Mouse (Mus musculus): ENCODE results near the gene Cep170. TPM values are rescaled to one million over a fixed set of nuclear protein-coding genes. Genes with fewer than 3 reads are reported as not detected.
A peak's percentile ranks its signal among the peaks of the same experiment; 100 is the strongest.
"Not testable (repeated sequence)": the region's sequence is repeated elsewhere in the genome, so short reads cannot be mapped to it uniquely, and the experiment has no call there.

Gene Cep170
- total RNA-seq (2021): 10 to 100 TPM; 14.5 to 16.2 TPM
- long read RNA-seq, experiment 1, partial matches to known transcripts: 1 of 3 reads
- long read RNA-seq, experiment 1, other reads (novel, unspliced or antisense): 0 of 3 reads
- long read RNA-seq, experiment 2, partial matches to known transcripts: 1 of 1 reads
- long read RNA-seq, experiment 2, other reads (novel, unspliced or antisense): 0 of 1 reads

DNA sequence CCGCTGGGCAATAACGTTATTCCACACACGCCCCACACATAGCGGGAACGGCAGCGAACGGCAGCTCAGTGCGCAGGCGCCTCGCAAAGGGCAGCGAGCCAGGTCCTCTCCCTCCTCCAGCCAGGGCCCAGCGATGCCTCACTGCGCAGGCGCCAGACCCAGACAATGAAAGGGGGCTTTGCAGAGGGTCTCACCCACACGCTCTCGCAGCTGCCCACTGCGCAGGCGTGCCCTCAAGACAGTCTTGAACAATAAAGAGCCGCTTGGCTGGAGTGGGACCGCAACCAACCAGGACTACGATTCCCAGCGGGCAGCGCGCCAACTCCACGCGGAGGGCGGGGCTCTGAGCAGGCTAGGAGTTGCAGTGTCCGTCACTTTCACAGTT lies at the start of gene Cep170:
Cep170 (minus strand) TSS at position 32 of the 385 bp plus-strand sequence.
- peak within 1 kb of the TSS; percentile 87 for H3K4me3 ChIP-seq
- H3K27ac ChIP-seq: peak within 1 kb of the TSS; percentile 99
- peak; percentile 98 for DNase-seq
- intact Hi-C loops (cut with DNase I): no loop called here
- TF ChIP-seq CTCF (IDR thresholded peaks at IDR 0.05): no peak

DNA sequence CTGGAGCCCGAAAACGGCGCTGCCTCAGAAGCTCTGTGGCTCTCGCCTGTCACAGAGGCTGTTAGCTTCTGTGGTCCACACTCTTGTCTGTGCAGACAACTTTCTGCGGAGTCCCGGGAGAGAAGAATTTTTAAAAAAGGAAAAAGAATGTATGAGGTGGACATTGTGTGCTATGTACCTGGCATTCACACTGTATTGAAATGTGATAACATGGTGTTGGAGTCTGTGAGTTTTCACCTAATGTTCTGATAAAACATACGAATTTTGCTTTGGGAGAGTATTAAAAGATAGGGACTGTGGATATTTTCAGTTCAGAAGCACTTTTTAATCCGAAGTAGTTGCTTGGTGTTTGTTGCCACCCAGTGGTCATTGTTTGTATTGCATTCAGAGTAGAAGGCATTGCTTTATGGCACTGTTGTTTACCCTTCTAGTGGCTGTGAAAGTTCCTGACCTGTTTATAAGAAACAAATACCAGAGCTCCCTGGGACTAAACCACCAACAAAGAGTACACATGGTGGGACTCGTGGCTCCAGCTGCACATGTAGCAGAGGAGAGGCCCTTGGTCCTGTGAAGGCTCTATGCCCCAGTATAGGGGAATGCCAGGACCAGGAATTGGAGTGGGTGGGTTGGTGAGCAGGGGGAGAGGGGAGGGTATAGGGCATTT lies 48.2 kb upstream of the Cep170 start:
- intact Hi-C loops (cut with DNase I): loop anchor here (1.0 to 5.0 kb wide), 3 partner anchors 150 to 925 kb away; no protein-coding TSS in a partner anchor

DNA sequence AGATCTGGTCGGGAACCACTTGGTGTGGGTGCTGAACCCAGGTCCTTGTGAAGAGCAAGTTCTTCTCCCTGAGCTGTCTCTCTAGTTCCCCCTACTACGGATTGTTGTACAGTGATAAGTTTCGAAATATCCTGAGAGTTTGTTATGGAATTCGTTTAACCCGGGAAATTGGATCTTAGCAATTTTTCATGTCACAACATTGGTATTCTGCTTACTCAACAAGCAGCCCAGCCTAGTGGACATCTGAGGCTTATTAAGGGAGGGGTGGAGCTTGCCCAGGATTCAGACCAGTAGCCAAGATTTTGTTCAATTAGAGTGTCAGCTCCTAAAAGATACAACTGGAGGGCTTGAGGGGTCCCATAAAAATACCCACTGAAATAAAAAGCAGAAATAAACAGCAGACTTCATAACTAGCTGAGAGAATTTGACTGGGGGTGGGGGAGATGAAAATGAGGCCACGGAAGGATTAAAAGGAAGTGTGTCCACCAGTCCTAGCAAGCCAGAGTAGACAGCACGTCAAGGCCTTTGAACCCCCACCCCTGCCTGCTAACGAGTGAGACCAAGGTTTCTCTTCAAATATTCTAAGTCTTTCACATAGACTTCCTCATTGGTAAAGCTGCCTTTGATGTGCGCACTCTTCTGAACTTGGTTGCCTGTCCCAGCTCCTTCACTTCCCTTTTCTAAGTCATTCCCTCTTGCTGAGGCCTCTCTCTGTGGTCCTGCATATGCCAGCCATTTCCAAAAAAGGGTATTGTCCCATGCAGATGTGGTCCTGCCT lies 39.1 kb upstream of the Cep170 start:
- no peak overlapping the region for H3K4me3 ChIP-seq
- no peak for TF ChIP-seq CTCF (IDR thresholded peaks at IDR 0.05)
- no peak for DNase-seq
- intact Hi-C loops (cut with DNase I): no loop called here
- H3K27ac ChIP-seq: peak overlapping the region; percentile 35; the same call in 1 of the 2 replicates

More for the DNA sequence above, 48.2 kb upstream of the Cep170 start:
- Histone ChIP-seq H3K4me3 (no peak overlapping the region), H3K27ac (no peak overlapping the region)
- DNase-seq: peak; percentile 45
- TF ChIP-seq CTCF (IDR thresholded peaks at IDR 0.05): peak; percentile 88

DNA sequence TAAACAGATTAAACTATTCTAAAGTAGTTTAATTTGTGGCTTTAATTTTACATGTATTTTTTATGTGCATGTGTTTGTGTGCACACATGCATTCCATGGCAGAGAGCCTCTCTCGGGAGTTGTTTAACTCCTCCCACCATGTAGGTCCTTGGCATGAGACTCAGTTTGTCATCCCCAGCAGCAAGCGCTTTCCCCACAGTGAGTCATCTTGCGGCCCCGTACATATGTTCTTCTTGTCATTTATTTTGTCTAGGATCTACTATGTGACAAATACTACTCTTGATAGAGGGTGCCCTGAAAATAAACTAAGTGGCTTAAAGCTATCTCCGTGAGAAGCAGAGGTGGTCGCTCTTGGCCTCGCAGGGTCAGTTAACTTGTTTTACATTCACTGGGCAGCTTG lies 37.5 kb upstream of the Cep170 start:
- no peak for TF ChIP-seq CTCF (IDR thresholded peaks at IDR 0.05)
- Histone ChIP-seq H3K4me3 (no peak overlapping the region), H3K27ac (no peak overlapping the region)
- DNase-seq: no peak
- intact Hi-C loops (cut with DNase I): no loop called here

DNA sequence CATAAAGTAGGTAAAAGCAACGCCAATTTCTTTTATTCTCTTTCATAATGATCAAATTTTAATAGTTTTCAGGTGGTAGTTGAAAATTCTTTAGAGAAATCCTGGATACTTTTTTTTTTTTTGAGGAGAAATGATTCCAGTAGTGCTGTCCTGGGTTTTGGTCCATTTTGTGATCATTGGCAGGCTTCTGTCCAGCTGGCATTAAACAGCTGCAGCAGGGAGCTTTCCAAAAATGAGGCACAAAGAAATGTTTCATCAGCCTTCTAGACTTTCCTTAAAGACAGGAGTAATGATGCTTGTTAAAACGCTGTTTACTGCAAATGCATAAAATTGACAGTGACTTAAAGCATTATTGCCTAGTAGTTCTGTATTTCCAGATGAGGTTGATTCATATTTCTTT lies 35.5 kb upstream of the Cep170 start:
- no peak overlapping the region for H3K4me3 ChIP-seq
- peak; percentile 66 for DNase-seq
- no peak for TF ChIP-seq CTCF (IDR thresholded peaks at IDR 0.05)
- H3K27ac ChIP-seq: peak overlapping the region; percentile 57; the same call in 1 of the 2 replicates
- intact Hi-C loops (cut with DNase I): no loop called here

DNA sequence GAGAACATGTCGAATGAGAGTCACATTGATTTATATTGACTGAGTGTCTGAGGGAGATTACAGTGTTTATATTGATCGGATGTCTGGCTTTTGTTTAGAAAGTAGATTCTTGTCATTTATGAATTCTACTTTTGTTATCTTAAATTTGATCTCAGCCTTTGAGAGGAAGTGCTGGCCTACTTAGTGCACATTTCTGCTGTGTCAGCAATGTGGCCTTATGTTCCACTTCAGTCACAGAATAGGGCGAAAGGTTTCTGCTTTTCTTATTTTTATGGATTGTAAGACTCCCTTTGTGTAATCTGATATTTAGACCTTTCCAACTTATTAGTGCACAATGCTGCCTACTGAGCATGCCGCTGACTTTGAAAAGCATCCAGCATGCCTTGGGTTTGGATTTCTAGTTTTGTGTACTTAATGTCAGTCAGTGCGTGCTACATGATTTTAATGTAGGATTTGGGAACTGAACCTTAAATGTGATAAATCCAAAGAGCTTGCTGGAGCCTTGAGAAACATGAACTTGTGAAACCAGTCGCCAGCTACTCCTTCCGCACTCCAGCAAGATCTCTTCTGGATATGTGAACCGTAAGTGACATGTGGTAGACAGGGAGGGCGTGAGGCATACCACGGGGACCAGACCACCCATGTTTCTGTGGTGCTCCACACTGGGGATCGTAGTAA lies 34.9 kb upstream of the Cep170 start:
- Histone ChIP-seq H3K27ac (peak overlapping the region; percentile 57), H3K4me3 (peak overlapping the region; percentile 19; the same call in 1 of the 2 replicates)
- no peak for TF ChIP-seq CTCF (IDR thresholded peaks at IDR 0.05)
- intact Hi-C loops (cut with DNase I): no loop called here
- no peak for DNase-seq

DNA sequence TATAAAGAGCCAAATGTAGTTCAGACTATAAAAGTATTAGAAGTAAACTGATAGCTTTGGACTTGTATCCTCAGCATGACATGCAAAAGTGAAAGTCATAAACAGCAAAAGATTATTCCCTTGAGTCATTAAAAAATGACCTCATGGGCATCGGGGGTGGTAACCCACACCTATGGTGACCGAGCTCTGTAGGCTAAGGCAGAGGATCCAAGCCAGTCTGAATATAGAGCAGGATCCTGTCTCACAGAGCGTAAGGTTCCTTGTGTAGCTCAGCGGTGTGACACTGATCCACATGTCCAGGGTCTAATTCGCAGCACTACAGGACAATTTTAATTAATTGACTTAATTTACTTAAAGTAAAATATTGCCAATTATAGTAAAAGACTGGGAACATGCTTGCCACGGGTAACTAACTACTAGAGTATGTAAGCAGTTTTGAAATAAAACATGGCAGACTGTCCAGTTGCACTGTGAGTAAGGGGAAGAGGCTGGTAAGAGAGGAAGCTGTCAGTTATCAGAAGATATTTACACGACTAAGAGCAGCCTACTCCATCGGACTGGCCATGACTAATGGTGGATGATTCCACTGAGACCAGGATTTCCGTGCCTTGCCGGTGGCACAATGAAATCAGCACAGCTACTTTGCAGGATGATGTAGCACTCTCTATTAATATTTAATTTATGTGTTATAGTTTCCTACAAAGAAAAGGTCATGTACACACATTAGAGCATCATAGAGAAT lies 33.4 kb upstream of the Cep170 start:
- Histone ChIP-seq H3K4me3 (no peak overlapping the region), H3K27ac (peak overlapping the region; percentile 81)
- no peak for TF ChIP-seq CTCF (IDR thresholded peaks at IDR 0.05)
- peak; percentile 41 for DNase-seq
- intact Hi-C loops (cut with DNase I): no loop called here

DNA sequence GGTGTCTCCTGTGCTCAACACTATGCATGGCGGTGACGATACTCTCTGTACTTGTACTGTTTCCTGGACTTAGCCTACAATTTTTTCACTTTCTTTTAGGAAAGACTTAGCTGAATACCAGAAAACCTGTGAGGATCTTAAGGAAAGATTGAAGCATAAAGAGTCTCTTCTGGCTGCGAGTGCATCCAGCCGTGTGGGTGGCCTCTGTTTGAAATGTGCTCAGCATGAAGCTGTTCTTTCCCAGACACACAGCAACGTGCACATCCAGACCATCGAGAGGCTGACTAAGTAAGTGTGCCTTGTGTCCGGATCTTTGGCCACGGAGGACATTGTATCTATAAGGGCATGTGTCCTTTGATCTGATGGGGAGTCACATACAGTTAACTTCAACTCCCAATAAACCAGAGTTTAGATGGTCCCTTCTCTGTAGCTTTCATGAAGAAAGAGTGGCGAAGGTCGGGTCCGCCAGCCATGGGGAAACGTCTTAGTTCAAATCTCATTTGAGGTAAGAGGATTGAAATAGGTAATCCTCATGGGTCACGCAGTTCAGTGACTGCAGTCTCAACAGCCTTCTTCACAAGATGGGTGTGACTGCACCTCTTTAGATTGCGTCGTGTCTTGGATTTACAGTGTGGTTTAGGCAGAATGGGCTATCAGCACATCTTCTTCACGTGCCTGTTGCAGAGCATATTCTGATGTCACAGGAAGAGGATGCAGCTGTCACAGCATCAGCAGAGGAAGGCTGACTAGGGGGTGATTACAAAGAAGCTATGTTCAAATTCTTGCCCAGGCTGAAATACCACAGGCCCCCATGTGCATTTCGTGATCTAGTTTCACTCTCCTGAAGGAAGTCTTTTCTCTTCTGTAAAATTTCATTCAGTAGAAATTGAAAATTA lies 31.5 kb upstream of the Cep170 start:
- DNase-seq: no peak
- no peak overlapping the region for H3K4me3 ChIP-seq
- H3K27ac ChIP-seq: no peak overlapping the region; the same call in 1 of the 2 replicates
- no peak for TF ChIP-seq CTCF (IDR thresholded peaks at IDR 0.05)
- intact Hi-C loops (cut with DNase I): no loop called here

DNA sequence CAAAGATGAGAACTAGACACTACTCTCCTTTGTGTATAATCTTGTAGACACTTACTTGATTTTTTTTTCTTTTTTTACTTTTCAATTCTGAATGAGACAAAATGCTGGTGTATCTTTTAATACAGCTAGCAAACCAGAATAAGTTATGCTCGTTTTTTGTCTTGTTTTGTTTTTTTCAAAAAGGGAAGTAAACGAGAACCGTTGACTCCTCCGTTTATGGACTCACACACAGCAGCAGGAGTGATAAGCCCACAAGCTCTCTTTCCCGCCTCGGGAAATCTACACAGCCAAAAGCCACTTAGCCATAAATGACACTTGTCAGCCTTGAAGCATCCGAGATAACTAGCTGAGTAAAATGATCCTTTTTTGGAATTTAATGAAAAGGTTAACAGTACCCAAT lies 22.7 kb upstream of the Cep170 start:
- intact Hi-C loops (cut with DNase I); DNase-seq; H3K27ac ChIP-seq; H3K4me3 ChIP-seq: not testable (repeated sequence)

DNA sequence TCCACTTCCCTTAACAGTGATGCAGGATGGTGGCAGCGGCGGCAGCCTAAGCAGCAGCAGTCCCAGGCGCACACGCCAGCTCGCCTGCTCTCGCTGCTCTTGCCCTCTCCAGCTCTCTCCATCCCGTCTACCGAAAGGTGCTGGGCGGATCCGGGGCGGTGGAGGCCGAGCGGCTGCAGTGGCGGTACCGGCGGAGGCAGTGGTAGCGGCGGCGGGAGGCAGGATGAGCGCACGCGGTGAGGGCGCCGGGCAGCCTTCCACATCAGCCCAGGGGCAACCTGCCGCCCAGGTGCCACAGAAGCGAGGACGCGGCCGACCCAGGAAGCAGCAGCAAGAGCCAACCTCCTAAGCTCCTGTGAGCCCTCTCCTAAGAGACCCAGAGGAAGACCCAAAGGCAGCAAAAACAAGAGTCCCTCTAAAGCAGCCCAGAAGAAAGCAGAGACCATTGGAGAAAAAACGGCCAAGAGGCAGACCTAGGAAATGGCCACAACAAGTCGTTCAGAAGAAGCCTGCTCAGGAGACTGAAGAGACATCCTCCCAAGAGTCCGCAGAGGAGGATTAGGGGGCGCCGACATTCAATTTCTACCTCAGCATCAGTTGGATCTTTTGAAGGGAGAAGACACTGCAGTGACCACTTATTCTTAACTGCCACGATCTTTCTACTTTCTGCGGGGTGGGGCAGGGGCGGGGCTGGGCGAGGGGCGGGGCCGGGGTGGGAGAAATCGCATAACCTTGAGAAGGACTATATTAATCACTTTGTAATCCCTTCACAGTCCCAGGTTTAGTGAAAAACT lies 21.8 kb upstream of the Cep170 start:
- DNase-seq: peak; percentile 57
- TF ChIP-seq CTCF (IDR thresholded peaks at IDR 0.05): no peak
- peak overlapping the region; percentile 84 for H3K27ac ChIP-seq
- H3K4me3 ChIP-seq: peak overlapping the region; percentile 74
- intact Hi-C loops (cut with DNase I): no loop called here

Measured in gastrocnemius, adult 2 months (tissue).